Mouse (Mus musculus) heart, postnatal 0 days (tissue): ENCODE data around the gene Olfr617. TPM values are rescaled to one million over a fixed set of nuclear protein-coding genes. Genes with fewer than 3 reads are reported as not detected.

ENCODE experiments used
- ATAC-seq: fragments of 200-750 bp; cut with Nextera tagmentation; 2 replicates; pipeline ENCODE4 v1.8.0; 2017; ENCODE audit warnings: low read depth, moderate number of reproducible peaks, moderate library complexity; ENCODE audit not compliant: insufficient read depth
- DNase-seq: peaks from one replicate; pipeline ENCODE4 v3.0.0-alpha.2; 2016; ENCODE audit warnings: low spot score
- H3K27ac ChIP-seq: fragments of 300-500 bp; sonication (generic); 2 replicates; pipeline ENCODE4 v1.5.1; 2014; ENCODE audit warnings: low read depth, mild to moderate bottlenecking
- H3K27me3 ChIP-seq: fragments of 300-500 bp; sonication (generic); 2 replicates; pipeline ENCODE4 v1.6.1; 2014; ENCODE audit warnings: low read length, mixed read lengths; ENCODE audit not compliant: control insufficient read depth, insufficient read depth
- H3K36me3 ChIP-seq: fragments of 300-500 bp; sonication (generic); replicated peaks from 2 replicates; pipeline ENCODE4 v1.6.1; 2014; ENCODE audit warnings: low read length, mixed read lengths; ENCODE audit not compliant: control insufficient read depth, insufficient read depth
- H3K4me1 ChIP-seq: fragments of 300-500 bp; sonication (generic); 2 replicates; pipeline ENCODE4 v1.6.1; 2014; ENCODE audit warnings: antibody characterized with exemption; ENCODE audit not compliant: control insufficient read depth, insufficient read depth
- H3K4me2 ChIP-seq: fragments of 300-500 bp; sonication (generic); 2 replicates; pipeline ENCODE4 v1.6.1; 2014; ENCODE audit warnings: low read depth, mild to moderate bottlenecking, low read length, moderate library complexity
- H3K4me3 ChIP-seq: fragments of 300-500 bp; sonication (generic); 2 replicates; pipeline ENCODE4 v1.5.1; 2014; ENCODE audit warnings: low read depth, low read length
- H3K9ac ChIP-seq: fragments of 300-500 bp; sonication (generic); replicated peaks from 2 replicates; pipeline ENCODE4 v1.6.1; 2014; ENCODE audit warnings: low read depth, low read length, mixed read lengths
- H3K9me3 ChIP-seq: fragments of 300-500 bp; sonication (generic); replicated peaks from 2 replicates; pipeline ENCODE4 v1.6.1; 2016; ENCODE audit warnings: low read length; ENCODE audit not compliant: control insufficient read depth
- CTCF ChIP-seq: IDR thresholded peaks from 2 replicates; pipeline ENCODE4 v1.5.1; 2016; ENCODE audit warnings: antibody characterized with exemption, control low read depth, low read depth
- EP300 ChIP-seq: IDR thresholded peaks from 2 replicates; pipeline ENCODE4 v1.6.1; 2016; ENCODE audit warnings: antibody characterized with exemption, low read depth
- WGBS: fragments of 180-500 bp; shearing (Covaris S2); extraction: QIAGEN DNeasy Blood & Tissue Kit; methylation state at CpG from one replicate; pipeline ENCODE4 v1.1.7; 2014; 5-methylcytosine and 5-hydroxymethylcytosine counted together
- microRNA-seq: library from miRNA; unstranded; fragments of <30 nt; microRNA quantifications from one replicate; pipeline ENCODE4, GENCODE M21; 2016
- polyA plus RNA-seq: library from polyadenylated mRNA; unstranded; fragments of >200 nt; fragmentation: Nextera tagmentation; extraction: Ambion mirVana; gene quantifications from 2 replicates; pipeline ENCODE4 v1.2.1, GENCODE M21; 2015
- total RNA-seq: library from RNA; depleted of rRNA; stranded (reverse); fragments of >200 nt; gene quantifications from 2 replicates; pipeline ENCODE4 v1.2.3, GENCODE M21; 2014; ENCODE audit warnings: low replicate concordance; rRNA removed

Olfr617 gene
- total and polyA plus RNA-seq, 2 experiments from 2014 or later, result not detected

- Histone ChIP-seq H3K4me1 (no peaks in the 10 kb centered on the region), H3K9me3 (no peaks in the 10 kb centered on the region), H3K36me3 (no peaks in the 10 kb centered on the region), H3K27me3 (no peaks in the 10 kb centered on the region), H3K9ac (no peak within 1 kb of the TSS), H3K27ac (no peak within 1 kb of the TSS), H3K4me3 (no peak within 1 kb of the TSS), H3K4me2 (no peak within 1 kb of the TSS)
- ATAC-seq (no peak), DNase-seq (no peak)
- TF ChIP-seq EP300, result no peak
- no peak for TF ChIP-seq CTCF
Measured at GRCm38 (mm10) chr7:103600275-103600674, 27.4 kb downstream of the Olfr617 start, which contains the start of gene Olfr619. Olfr619 (plus strand) TSS chr7:103600575.

DNA sequence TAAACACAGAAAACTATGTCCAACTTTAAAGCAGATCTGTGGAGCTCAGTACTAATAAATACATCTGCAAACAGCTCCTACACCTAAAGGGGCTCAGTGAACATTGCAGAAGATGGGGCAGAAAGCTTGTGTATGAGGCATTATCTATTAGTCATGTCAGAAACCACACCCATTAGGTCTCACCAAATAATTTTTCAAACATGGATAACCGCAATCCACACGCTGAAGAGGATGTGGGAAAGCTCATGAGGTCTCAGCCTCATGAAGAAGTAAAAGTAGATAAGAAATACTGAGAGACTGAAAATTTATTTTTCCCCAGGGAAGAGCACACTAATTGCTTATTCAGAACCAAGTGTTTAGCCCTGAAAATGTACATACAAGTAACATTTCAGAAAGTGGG is 34.6 kb downstream of the Olfr617 start:
- no peaks in the 10 kb centered on the region for H3K9me3 ChIP-seq
- DNase-seq, result no peak
- no peaks in the 10 kb centered on the region for H3K4me1 ChIP-seq
- no peak overlapping the region for H3K4me2 ChIP-seq
- H3K9ac ChIP-seq, result no peak overlapping the region
- no peak for ATAC-seq
- H3K27ac ChIP-seq, result no peak overlapping the region
- H3K4me3 ChIP-seq, result no peak overlapping the region
- WGBS, result 72% methylated on average over 2 of the region's 2 CpGs
- no peaks in the 10 kb centered on the region for H3K36me3 ChIP-seq
- TF ChIP-seq EP300, result no peak
- no peak for TF ChIP-seq CTCF
- H3K27me3 ChIP-seq, result no peaks in the 10 kb centered on the region

GRCm38 (mm10) chr7:103612434-103612833 is 39.6 kb downstream of the Olfr617 start, which contains the start of gene Olfr620:
Olfr620 (minus strand) TSS chr7:103612534.
- Histone ChIP-seq H3K9ac (no peak within 1 kb of the TSS), H3K27ac (no peak within 1 kb of the TSS), H3K4me2 (no peak within 1 kb of the TSS), H3K4me1 (no peaks in the 10 kb centered on the region), H3K27me3 (no peaks in the 10 kb centered on the region), H3K4me3 (no peak within 1 kb of the TSS), H3K36me3 (no peaks in the 10 kb centered on the region), H3K9me3 (no peaks in the 10 kb centered on the region)
- ATAC-seq (no peak), DNase-seq (no peak)
- 60% methylated on average over 2 of the region's 2 CpGs for WGBS
- no peak for TF ChIP-seq CTCF
- no peak for TF ChIP-seq EP300

Small RNA genes lying within 50 kb of the gene (microRNA-seq; reads per million reads assigned to microRNA genes)
- not detected for gene Gm26506

Other genes starting within 250 kb of the Olfr617 start
Only the 30 nearest of the 32 such genes appear.
- not detected in 2 replicates for gene Olfr599, start 237.1 kb upstream of the Olfr617 start, total RNA-seq
- not detected in 2 replicates for gene Olfr599, start 237.1 kb upstream of the Olfr617 start, polyA plus RNA-seq
- gene Olfr600, start 223.4 kb upstream of the Olfr617 start, total RNA-seq, result not detected in 2 replicates
- gene Olfr600, start 223.4 kb upstream of the Olfr617 start, polyA plus RNA-seq, result not detected in 2 replicates
- not detected in 2 replicates for gene Olfr601, start 210.4 kb upstream of the Olfr617 start, total RNA-seq
- not detected in 2 replicates for gene Olfr601, start 210.4 kb upstream of the Olfr617 start, polyA plus RNA-seq
- not detected in 2 replicates for gene Olfr603, start 186.9 kb upstream of the Olfr617 start, total RNA-seq
- gene Olfr603, start 186.9 kb upstream of the Olfr617 start, polyA plus RNA-seq, result not detected in 2 replicates
- not detected in 2 replicates for gene Usp17lc, start 158.0 kb upstream of the Olfr617 start, total RNA-seq
- gene Usp17lc, start 158.0 kb upstream of the Olfr617 start, polyA plus RNA-seq, result 0.12 and 0.19 TPM in 2 replicates
- gene Olfr605, start 127.6 kb upstream of the Olfr617 start, total RNA-seq, result not detected in 2 replicates
- not detected in 2 replicates for gene Olfr605, start 127.6 kb upstream of the Olfr617 start, polyA plus RNA-seq
- not detected in 2 replicates for gene Olfr606, start 124.0 kb upstream of the Olfr617 start, total RNA-seq
- not detected in 2 replicates for gene Olfr606, start 124.0 kb upstream of the Olfr617 start, polyA plus RNA-seq
- not detected in 2 replicates for gene Olfr607, start 108.9 kb upstream of the Olfr617 start, total RNA-seq
- 0.55 and 0.91 TPM in 2 replicates for gene Olfr607, start 108.9 kb upstream of the Olfr617 start, polyA plus RNA-seq
- 9.8 TPM in 2 replicates for gene Olfr608, start 103.2 kb upstream of the Olfr617 start, total RNA-seq
- gene Olfr608, start 103.2 kb upstream of the Olfr617 start, polyA plus RNA-seq, result 1.1 and 1.3 TPM in 2 replicates
- gene Olfr609, start 75.0 kb upstream of the Olfr617 start, total RNA-seq, result not detected in 2 replicates
- gene Olfr609, start 75.0 kb upstream of the Olfr617 start, polyA plus RNA-seq, result 0.04 TPM in 2 replicates
- gene Olfr610, start 60.9 kb upstream of the Olfr617 start, total RNA-seq, result not detected in 2 replicates
- not detected in 2 replicates for gene Olfr610, start 60.9 kb upstream of the Olfr617 start, polyA plus RNA-seq
- not detected in 2 replicates for gene Olfr611, start 52.2 kb upstream of the Olfr617 start, total RNA-seq
- gene Olfr611, start 52.2 kb upstream of the Olfr617 start, polyA plus RNA-seq, result not detected in 2 replicates
- not detected in 2 replicates for gene Olfr612, start 30.3 kb upstream of the Olfr617 start, total RNA-seq
- not detected in 2 replicates for gene Olfr612, start 30.3 kb upstream of the Olfr617 start, polyA plus RNA-seq
- gene Olfr613, start 25.0 kb upstream of the Olfr617 start, total RNA-seq, result not detected in 2 replicates
- gene Olfr613, start 25.0 kb upstream of the Olfr617 start, polyA plus RNA-seq, result not detected in 2 replicates
- not detected in 2 replicates for gene Olfr615, start 17.0 kb upstream of the Olfr617 start, total RNA-seq
- gene Olfr615, start 17.0 kb upstream of the Olfr617 start, polyA plus RNA-seq, result not detected in 2 replicates
- not detected in 2 replicates for gene Olfr616, start 3.9 kb upstream of the Olfr617 start, total RNA-seq
- not detected in 2 replicates for gene Olfr616, start 3.9 kb upstream of the Olfr617 start, polyA plus RNA-seq
- gene Olfr618, start 17.0 kb downstream of the Olfr617 start, total RNA-seq, result not detected in 2 replicates
- gene Olfr618, start 17.0 kb downstream of the Olfr617 start, polyA plus RNA-seq, result not detected in 2 replicates
- gene Olfr619, start 27.5 kb downstream of the Olfr617 start, total RNA-seq, result not detected in 2 replicates
- gene Olfr619, start 27.5 kb downstream of the Olfr617 start, polyA plus RNA-seq, result not detected in 2 replicates
- not detected in 2 replicates for gene Olfr620, start 39.5 kb downstream of the Olfr617 start, total RNA-seq
- not detected in 2 replicates for gene Olfr620, start 39.5 kb downstream of the Olfr617 start, polyA plus RNA-seq
- not detected in 2 replicates for gene Olfr622, start 69.6 kb downstream of the Olfr617 start, total RNA-seq
- not detected in 2 replicates for gene Olfr622, start 69.6 kb downstream of the Olfr617 start, polyA plus RNA-seq
- gene Olfr623, start 90.6 kb downstream of the Olfr617 start, total RNA-seq, result not detected in 2 replicates
- not detected in 2 replicates for gene Olfr623, start 90.6 kb downstream of the Olfr617 start, polyA plus RNA-seq
- gene Olfr624, start 98.1 kb downstream of the Olfr617 start, total RNA-seq, result not detected in 2 replicates
- gene Olfr624, start 98.1 kb downstream of the Olfr617 start, polyA plus RNA-seq, result 0.03 TPM in 1 of 2 replicates, not detected in the other
- not detected in 2 replicates for gene Olfr625-ps1, start 109.7 kb downstream of the Olfr617 start, total RNA-seq
- gene Olfr625-ps1, start 109.7 kb downstream of the Olfr617 start, polyA plus RNA-seq, result not detected in 2 replicates
- gene Olfr243, start 141.6 kb downstream of the Olfr617 start, total RNA-seq, result not detected in 2 replicates
- not detected in 2 replicates for gene Olfr243, start 141.6 kb downstream of the Olfr617 start, polyA plus RNA-seq
- gene Olfr628, start 157.3 kb downstream of the Olfr617 start, total RNA-seq, result not detected in 2 replicates
- not detected in 2 replicates for gene Olfr628, start 157.3 kb downstream of the Olfr617 start, polyA plus RNA-seq
- not detected in 2 replicates for gene Olfr629, start 171.9 kb downstream of the Olfr617 start, total RNA-seq
- gene Olfr629, start 171.9 kb downstream of the Olfr617 start, polyA plus RNA-seq, result not detected in 2 replicates
- not detected in 2 replicates for gene Olfr630, start 184.3 kb downstream of the Olfr617 start, total RNA-seq
- not detected in 2 replicates for gene Olfr630, start 184.3 kb downstream of the Olfr617 start, polyA plus RNA-seq
- not detected in 2 replicates for gene Olfr69, start 198.5 kb downstream of the Olfr617 start, total RNA-seq
- not detected in 2 replicates for gene Olfr69, start 198.5 kb downstream of the Olfr617 start, polyA plus RNA-seq
- gene Olfr68, start 206.6 kb downstream of the Olfr617 start, total RNA-seq, result not detected in 2 replicates
- not detected in 2 replicates for gene Olfr68, start 206.6 kb downstream of the Olfr617 start, polyA plus RNA-seq
- not detected in 2 replicates for gene Olfr67, start 218.8 kb downstream of the Olfr617 start, total RNA-seq
- gene Olfr67, start 218.8 kb downstream of the Olfr617 start, polyA plus RNA-seq, result not detected in 2 replicates